Mouse (Mus musculus) cerebellum, adult 2 months (tissue): ENCODE measurements at regions not wholly inside any gene's neighbourhood (a gene's known extent, or its start where the extent isn't known, plus 50 kb on each side); places are given as distances from the start of the nearest gene placed in this dataset.

Experiments
- CTCF ChIP-seq: fragments of 200-500 bp; IDR thresholded peaks from 2 replicates; pipeline ENCODE4 v1.5.1; 2011; ENCODE audit warnings: low read depth, mild to moderate bottlenecking, control low read depth, low read length, moderate library complexity, borderline replicate concordance; ENCODE audit not compliant: insufficient read depth
- POLR2A ChIP-seq: fragments of 200-500 bp; IDR thresholded peaks from 2 replicates; pipeline ENCODE4 v1.6.1; 2011; ENCODE audit warnings: low read length, control low read depth, borderline replicate concordance; ENCODE audit not compliant: insufficient read depth

DNA sequence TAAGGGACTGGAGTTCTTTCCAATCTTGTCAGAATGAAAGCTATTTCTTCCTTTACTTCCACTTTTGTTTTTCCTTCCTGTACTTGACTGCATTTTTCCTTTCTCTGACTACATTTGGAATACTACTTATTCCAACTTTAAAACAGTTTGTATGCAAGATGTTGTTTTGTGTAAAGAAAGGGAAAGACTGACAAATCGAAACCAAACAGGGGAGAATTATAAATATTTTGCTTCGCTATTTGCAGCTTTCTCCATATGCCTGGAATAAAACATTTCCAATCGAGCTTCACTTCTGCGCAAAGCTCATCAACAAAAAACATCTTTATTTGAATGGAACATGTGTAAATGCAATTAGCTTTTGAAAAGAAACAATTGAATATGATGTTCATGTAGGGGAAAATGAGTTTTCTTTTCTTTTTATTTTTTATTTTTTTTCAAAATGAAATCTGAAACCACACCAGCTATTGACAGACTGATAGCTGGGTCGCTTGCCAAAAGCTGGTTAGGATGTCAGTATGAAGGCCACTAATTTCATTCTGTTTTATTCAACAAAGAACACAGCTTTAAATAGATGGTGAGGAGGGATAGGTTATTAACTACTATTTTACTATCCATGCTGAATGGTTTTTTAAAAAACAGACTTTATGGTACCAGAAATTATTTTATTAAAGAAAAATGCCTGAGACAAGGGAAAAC lies 102.7 kb downstream of the Rpl36a-ps1 start:
- TF ChIP-seq CTCF (no peak), POLR2A (no peak)
